Mouse (Mus musculus) liver, embryonic 14.5 days (tissue): Measurements from ENCODE around the gene Erv3.

ENCODE experiments used
- CTCF ChIP-seq: IDR thresholded peaks from 2 replicates; pipeline ENCODE4 v1.5.1; 2016; ENCODE audit warnings: antibody characterized with exemption, low read depth, control low read depth
- EP300 ChIP-seq: IDR thresholded peaks from 2 replicates; pipeline ENCODE4 v1.6.1; 2016; ENCODE audit warnings: antibody characterized with exemption, low read depth

- TF ChIP-seq CTCF (no peak), EP300 (no peak)
These were observed 17.0 kb downstream of the Erv3 start for GRCm38 (mm10) chr2:131842568-131842967.
